Mouse (Mus musculus): ENCODE measurements around the gene Gm16503. TPM values are rescaled to one million over a fixed set of nuclear protein-coding genes. Genes with fewer than 3 reads are reported as not detected.
"Not testable (repeated sequence)": the region's sequence is repeated elsewhere in the genome, so short reads cannot be mapped to it uniquely, and the experiment has no call there.

Gm16503 gene
- not detected in 2 replicates for polyA plus RNA-seq (2012)

DNA sequence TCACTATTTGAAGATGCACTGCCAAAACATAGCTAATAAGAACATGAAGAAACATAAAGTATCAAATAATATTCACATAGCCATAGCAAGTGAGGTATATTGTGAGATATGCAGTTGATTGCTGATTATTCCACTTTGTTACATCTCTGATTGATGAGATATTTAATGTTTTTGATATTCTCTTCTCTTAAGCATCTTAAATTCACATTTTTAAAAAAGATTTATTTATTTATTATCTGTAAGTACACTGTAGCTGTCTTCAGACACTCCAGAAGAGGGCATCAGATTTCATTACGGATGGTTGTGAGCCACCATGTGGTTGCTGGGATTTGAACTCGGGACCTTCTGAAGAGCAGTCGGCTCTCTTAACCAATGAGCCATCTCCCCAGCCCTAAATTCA lies at the start of gene Gm16503:
TSS of gene Gm16503 (plus strand) at position 301 of the 400 bp plus-strand sequence.
- H3K4me3 ChIP-seq (replicated peaks); H3K4me1 ChIP-seq (ENCODE audit: control insufficient read depth); H3K36me3 ChIP-seq (ENCODE audit: control insufficient read depth); H3K27me3 ChIP-seq (ENCODE audit: control insufficient read depth): not testable (repeated sequence)
- H3K9me3 ChIP-seq (ENCODE audit: control insufficient read depth, low read length): peaks cover 34% of the 10 kb centered on the region

DNA sequence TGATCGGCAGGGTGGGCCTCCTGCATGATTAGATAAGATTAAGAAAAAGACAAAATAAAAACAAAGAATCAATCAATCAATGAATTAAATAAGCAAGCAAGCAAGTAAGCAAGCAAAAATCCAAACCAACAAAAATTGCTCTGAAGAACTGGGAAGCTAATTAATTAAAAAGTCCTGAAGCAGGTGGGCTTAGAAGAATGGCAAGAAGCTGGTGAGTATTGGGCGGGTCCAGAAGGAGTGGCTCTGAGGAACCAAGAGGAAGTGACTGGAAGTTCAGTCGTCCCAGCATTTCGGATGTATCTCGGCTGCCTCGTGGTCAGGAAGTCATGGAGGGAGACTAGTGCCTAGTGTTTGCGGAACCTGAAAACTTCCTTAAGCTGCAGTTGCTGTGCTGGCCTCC lies 47.9 kb upstream of the Gm16503 start, which contains the start of gene Zfp982:
TSS of gene Zfp982 (plus strand) at position 301 of the 400 bp plus-strand sequence.
- not testable (repeated sequence) for H3K36me3 ChIP-seq (ENCODE audit: control insufficient read depth); H3K4me3 ChIP-seq (replicated peaks); H3K4me1 ChIP-seq (ENCODE audit: control insufficient read depth); H3K27me3 ChIP-seq (ENCODE audit: control insufficient read depth)
- H3K9me3 ChIP-seq (ENCODE audit: control insufficient read depth, low read length): peaks cover 28% of the 10 kb centered on the region

DNA sequence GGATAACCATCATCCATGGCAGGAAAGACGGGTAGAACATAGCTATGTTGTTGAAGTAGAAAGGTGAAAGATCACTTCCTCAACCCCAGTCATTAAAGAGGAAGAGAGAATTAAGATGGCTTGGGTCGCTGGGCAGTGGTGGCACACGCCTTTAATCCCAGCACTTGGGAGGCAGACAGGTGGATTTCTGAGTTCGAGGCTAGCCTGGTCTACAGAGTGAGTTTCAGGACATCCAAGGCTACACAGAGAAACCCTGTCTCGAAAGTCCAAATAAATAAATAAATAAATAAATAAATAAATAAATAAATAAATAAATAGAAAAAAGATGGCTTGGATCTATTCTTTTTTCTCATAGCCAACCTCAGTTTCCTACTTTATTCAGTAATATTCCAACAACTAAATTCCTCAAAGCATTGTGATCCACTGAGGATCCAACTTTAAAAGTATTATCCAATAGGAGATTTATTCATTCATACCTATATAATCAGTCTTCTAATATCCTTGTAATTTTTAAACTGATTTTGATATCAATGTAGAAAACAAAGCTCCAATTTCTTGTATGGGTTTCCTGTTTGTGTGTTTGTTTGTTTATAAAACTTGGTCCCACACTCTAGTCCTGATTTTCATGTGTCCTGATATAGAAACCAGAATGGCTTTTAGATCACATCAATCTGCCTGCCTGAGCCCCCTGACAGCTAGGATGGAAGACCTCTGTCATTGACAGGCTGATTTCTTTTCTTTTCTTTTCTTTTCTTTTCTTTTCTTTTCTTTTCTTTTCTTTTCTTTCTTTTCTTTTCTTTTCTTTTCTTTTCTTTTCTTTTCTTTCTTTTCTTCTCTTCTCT lies 41.0 kb upstream of the Gm16503 start:
- not testable (repeated sequence) for H3K4me1 ChIP-seq (ENCODE audit: control insufficient read depth); H3K4me3 ChIP-seq (replicated peaks); H3K9me3 ChIP-seq (ENCODE audit: control insufficient read depth, low read length); H3K27me3 ChIP-seq (ENCODE audit: control insufficient read depth); H3K36me3 ChIP-seq (ENCODE audit: control insufficient read depth)

DNA sequence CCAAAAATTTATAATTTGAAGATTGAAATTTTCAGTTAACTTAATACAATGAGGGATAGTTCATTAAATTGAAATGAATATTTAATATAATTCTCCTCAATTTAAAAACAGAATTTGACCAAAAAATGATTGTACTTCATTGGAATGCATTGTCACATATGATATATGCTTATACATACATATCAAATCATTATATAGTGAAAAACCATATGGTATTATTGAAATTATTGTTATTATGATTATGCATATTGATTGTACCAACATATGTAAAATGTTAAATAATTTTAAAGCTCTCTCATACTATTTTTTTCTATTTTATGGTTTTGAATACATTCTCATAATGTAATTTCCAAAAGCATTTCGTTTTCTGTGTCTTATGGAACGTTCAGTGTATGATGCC lies 30.8 kb upstream of the Gm16503 start:
- Histone ChIP-seq H3K4me1 (ENCODE audit: control insufficient read depth) (no peaks in the 10 kb centered on the region), H3K27me3 (ENCODE audit: control insufficient read depth) (no peaks in the 10 kb centered on the region), H3K36me3 (ENCODE audit: control insufficient read depth) (no peaks in the 10 kb centered on the region), H3K4me3 (replicated peaks) (no peak overlapping the region), H3K9me3 (ENCODE audit: control insufficient read depth, low read length) (peaks cover 14% of the 10 kb centered on the region)
- TF ChIP-seq TAL1 (IDR thresholded peaks at IDR 0.05; ENCODE audit: low read length) (no peak), GATA1 (IDR thresholded peaks at IDR 0.05; ENCODE audit: low read length) (no peak)

DNA sequence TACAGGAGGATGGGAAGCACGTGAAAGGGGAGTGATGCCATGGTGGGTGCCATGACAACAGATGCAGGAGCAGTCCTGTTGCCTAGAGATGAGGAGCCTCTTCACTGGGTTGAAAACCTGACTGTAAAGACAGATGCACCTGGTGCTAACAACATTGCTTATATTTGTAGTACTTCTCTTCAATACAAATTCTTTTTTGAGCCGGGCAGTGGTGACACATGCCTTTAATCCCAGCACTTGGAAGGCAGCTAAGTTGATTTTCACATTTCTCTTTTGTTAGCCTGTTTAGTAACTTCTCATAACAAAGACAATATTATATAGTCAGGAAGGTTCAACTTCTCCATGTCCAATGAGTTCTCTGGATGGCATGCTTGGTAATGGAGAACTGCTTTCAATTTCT lies 21.0 kb upstream of the Gm16503 start:
- H3K4me3 ChIP-seq (replicated peaks): no peak overlapping the region
- H3K9me3 ChIP-seq (ENCODE audit: control insufficient read depth, low read length): peaks cover 35% of the 10 kb centered on the region
- H3K36me3 ChIP-seq (ENCODE audit: control insufficient read depth): no peaks in the 10 kb centered on the region
- no peaks in the 10 kb centered on the region for H3K4me1 ChIP-seq (ENCODE audit: control insufficient read depth)
- no peaks in the 10 kb centered on the region for H3K27me3 ChIP-seq (ENCODE audit: control insufficient read depth)
- TF ChIP-seq GATA1 (IDR thresholded peaks at IDR 0.05; ENCODE audit: low read length) (no peak), TAL1 (IDR thresholded peaks at IDR 0.05; ENCODE audit: low read length) (no peak)

DNA sequence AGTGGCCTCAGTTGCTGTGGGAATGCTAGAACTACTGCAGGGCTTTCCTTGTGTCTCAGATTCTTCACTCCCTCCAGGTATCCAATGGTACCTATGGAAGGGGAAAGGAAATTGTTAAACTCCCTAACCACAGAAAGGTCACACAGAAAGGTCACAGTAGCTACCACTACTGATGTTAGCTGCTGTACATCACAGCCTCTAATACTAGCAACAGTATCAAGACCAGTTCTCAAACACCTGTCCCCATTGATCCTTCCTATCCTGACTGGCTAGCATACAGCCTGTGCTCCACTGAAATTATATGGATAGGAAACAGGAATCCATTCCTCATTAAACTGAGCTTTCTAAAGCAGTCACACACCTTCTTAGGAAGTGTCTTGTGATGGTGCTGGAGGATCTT lies 19.9 kb upstream of the Gm16503 start:
- H3K4me3 ChIP-seq (replicated peaks): no peak overlapping the region
- H3K4me1 ChIP-seq (ENCODE audit: control insufficient read depth): no peaks in the 10 kb centered on the region
- no peak for TF ChIP-seq GATA1 (IDR thresholded peaks at IDR 0.05; ENCODE audit: low read length)
- TF ChIP-seq TAL1 (IDR thresholded peaks at IDR 0.05; ENCODE audit: low read length): no peak
- peaks cover 37% of the 10 kb centered on the region for H3K9me3 ChIP-seq (ENCODE audit: control insufficient read depth, low read length)
- no peaks in the 10 kb centered on the region for H3K27me3 ChIP-seq (ENCODE audit: control insufficient read depth)
- no peaks in the 10 kb centered on the region for H3K36me3 ChIP-seq (ENCODE audit: control insufficient read depth)

DNA sequence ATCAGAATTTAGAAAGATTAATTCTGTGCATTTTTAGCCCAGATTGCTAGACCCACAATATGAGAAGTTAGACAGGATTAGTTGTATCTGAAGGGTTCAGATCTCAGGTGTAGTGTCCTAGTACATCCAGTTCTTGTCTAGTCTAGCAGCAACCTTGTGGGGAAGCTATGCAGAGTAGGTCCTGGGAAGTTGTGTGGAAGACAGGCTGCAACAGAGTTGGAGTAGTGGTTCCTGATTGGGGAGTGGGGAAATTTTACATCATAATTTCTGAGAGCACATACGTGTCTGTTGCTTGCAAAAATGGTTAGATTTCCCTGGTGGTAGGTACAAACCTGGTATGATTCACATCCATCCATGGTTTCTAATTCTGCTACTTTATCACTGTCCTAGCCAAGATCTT lies 14.9 kb upstream of the Gm16503 start:
- H3K4me3 ChIP-seq (replicated peaks): no peak overlapping the region
- no peaks in the 10 kb centered on the region for H3K36me3 ChIP-seq (ENCODE audit: control insufficient read depth)
- no peak for TF ChIP-seq TAL1 (IDR thresholded peaks at IDR 0.05; ENCODE audit: low read length)
- no peak for TF ChIP-seq GATA1 (IDR thresholded peaks at IDR 0.05; ENCODE audit: low read length)

DNA sequence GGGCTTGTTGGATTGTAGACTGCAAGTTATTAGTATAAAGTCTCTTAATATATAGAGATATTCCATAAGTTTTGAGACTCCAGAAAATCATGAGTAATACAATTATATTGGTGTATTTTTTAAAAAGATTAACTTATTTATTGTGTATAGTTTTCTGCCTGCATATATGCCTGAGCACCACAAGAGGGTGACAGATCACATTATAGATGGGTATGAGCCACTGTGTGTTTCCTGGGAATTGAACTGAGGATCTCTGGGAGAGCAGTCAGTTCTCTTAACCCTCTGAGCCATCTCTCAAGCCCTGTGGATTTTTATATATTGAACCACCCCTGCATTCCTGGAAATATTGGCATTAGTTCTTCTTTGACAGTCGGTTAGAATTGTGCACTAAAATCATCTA lies 9.7 kb upstream of the Gm16503 start:
- Histone ChIP-seq H3K36me3 (ENCODE audit: control insufficient read depth) (no peaks in the 10 kb centered on the region), H3K27me3 (ENCODE audit: control insufficient read depth) (no peaks in the 10 kb centered on the region), H3K4me3 (replicated peaks) (no peak overlapping the region), H3K4me1 (ENCODE audit: control insufficient read depth) (no peaks in the 10 kb centered on the region), H3K9me3 (ENCODE audit: control insufficient read depth, low read length) (peaks cover 24% of the 10 kb centered on the region)
- TF ChIP-seq TAL1 (IDR thresholded peaks at IDR 0.05; ENCODE audit: low read length) (no peak), GATA1 (IDR thresholded peaks at IDR 0.05; ENCODE audit: low read length) (no peak)

More for the DNA sequence above, 14.9 kb upstream of the Gm16503 start:
- H3K9me3 ChIP-seq (ENCODE audit: control insufficient read depth, low read length): peaks cover 38% of the 10 kb centered on the region
- H3K27me3 ChIP-seq (ENCODE audit: control insufficient read depth): no peaks in the 10 kb centered on the region
- no peaks in the 10 kb centered on the region for H3K4me1 ChIP-seq (ENCODE audit: control insufficient read depth)

DNA sequence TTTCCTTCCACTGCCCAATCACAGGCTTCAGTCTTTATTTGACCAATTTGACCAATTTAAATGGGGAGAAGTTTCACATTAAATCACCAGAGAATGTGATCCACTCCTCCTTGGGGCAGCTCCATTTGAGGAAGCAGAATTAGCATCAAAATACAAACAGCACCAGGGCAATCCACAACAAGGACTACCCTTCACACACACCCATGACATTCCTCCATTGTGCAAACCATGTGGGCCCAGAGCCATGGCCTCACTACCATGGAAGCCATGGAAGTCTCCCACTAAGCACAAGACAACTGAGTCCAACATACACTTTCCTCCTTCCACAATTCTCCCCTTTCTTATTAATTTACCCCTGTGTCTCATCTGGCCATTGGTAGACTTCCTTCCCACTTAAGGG lies 4.1 kb upstream of the Gm16503 start:
- H3K36me3 ChIP-seq (ENCODE audit: control insufficient read depth): not testable (repeated sequence)

DNA sequence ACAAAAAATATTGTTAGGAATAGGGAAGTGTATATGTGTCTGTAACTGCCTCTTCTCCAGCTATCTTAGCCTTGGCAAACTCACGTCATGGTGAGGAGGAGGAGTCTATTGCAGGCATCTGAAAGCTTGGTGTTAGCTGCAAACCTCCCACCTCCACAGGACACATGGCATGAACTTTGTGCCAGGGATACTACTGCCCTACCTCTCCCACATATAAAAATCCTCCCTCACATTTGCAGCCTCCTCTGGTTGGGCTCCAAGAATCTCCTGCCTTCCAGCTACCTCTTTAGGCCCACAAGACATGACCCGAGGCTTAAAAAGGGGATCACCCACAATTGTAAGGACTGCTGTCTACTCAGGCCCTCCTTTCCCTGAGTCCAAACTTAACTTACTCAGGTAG lies 2.3 kb upstream of the Gm16503 start:
- Histone ChIP-seq H3K4me1 (ENCODE audit: control insufficient read depth) (no peaks in the 10 kb centered on the region), H3K9me3 (ENCODE audit: control insufficient read depth, low read length) (peaks cover 34% of the 10 kb centered on the region), H3K27me3 (ENCODE audit: control insufficient read depth) (no peaks in the 10 kb centered on the region), H3K4me3 (replicated peaks) (no peak overlapping the region), H3K36me3 (ENCODE audit: control insufficient read depth) (no peaks in the 10 kb centered on the region)
- TF ChIP-seq TAL1 (IDR thresholded peaks at IDR 0.05; ENCODE audit: low read length): no peak
- TF ChIP-seq GATA1 (IDR thresholded peaks at IDR 0.05; ENCODE audit: low read length): no peak

More for the DNA sequence above, 4.1 kb upstream of the Gm16503 start:
- H3K27me3 ChIP-seq (ENCODE audit: control insufficient read depth); H3K4me1 ChIP-seq (ENCODE audit: control insufficient read depth); H3K4me3 ChIP-seq (replicated peaks): not testable (repeated sequence)
- H3K9me3 ChIP-seq (ENCODE audit: control insufficient read depth, low read length): peaks cover 28% of the 10 kb centered on the region

Measured in erythroblast, embryonic 14.5 days (primary cell).